Mouse (Mus musculus): ENCODE results near the gene Gabbr2. TPM values are rescaled to one million over a fixed set of nuclear protein-coding genes. Genes with fewer than 3 reads are reported as not detected.

The Gabbr2 gene
- polyA plus RNA-seq, 1 experiment from 2014 or later: 0.04 TPM

DNA sequence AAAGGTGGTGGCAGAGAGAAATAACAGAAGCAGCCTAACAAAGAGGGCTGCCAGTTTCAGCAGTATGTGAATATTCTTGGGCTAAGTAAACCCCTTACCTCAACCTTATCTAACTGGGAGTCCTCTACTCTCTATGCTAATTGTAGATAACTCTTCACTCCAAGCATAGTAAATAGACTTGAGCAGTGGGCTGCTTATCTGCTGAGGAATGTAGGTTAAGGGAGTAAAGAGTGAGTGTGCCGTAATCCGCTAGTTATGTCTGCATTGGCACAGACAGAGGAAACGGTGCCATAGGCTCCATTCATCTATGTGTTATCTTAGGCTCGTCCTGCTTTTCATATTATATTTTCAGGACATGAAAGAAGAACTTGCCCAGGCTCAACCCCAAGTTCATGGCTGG lies 129.0 kb downstream of the Gabbr2 start:
- H3K4me1 ChIP-seq (replicated peaks): peaks cover 19% of the 10 kb centered on the region
- no peaks in the 10 kb centered on the region; the same call in 1 of the 2 replicates for H3K27me3 ChIP-seq
- no peak for ATAC-seq (replicated peaks; ENCODE audit: insufficient number of reproducible peaks, insufficient read depth, low FRiP score, low read depth)
- no peak overlapping the region for H3K27ac ChIP-seq
- H3K4me2 ChIP-seq: no peak overlapping the region
- H3K9ac ChIP-seq: no peak overlapping the region
- H3K4me3 ChIP-seq: no peak overlapping the region
- H3K9me3 ChIP-seq (replicated peaks): no peaks in the 10 kb centered on the region
- 56% methylated on average over 4 of the region's 4 CpGs for WGBS
- no peaks in the 10 kb centered on the region for H3K36me3 ChIP-seq

DNA sequence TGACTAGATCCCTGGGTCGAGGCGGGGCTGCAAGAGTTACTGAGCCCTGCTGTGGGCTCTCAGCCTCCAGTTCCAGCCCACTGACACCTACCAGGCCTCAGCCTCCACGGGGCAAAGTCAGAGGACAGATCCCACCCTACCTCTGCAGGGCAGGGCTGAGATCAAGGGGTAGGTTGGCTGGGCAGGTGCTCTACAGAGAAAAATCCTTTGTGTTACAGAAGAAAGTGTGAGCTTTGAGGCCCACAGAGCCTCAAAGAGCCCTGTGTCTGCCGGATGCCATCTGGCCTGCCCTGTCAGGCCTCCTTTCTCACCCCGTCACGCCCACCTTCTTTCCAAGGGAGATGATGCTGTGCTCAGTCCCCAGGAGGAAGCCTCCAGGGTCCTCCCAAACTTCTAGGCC lies 131.1 kb downstream of the Gabbr2 start:
- Histone ChIP-seq H3K27ac (no peak overlapping the region), H3K36me3 (no peaks in the 10 kb centered on the region), H3K4me1 (replicated peaks) (peaks cover 19% of the 10 kb centered on the region), H3K9me3 (replicated peaks) (no peaks in the 10 kb centered on the region), H3K4me3 (no peak overlapping the region), H3K4me2 (no peak overlapping the region), H3K9ac (no peak overlapping the region), H3K27me3 (no peaks in the 10 kb centered on the region)
- no peak for ATAC-seq (replicated peaks; ENCODE audit: insufficient number of reproducible peaks, insufficient read depth, low FRiP score, low read depth)
- WGBS: 78% methylated on average over 6 of the region's 6 CpGs

DNA sequence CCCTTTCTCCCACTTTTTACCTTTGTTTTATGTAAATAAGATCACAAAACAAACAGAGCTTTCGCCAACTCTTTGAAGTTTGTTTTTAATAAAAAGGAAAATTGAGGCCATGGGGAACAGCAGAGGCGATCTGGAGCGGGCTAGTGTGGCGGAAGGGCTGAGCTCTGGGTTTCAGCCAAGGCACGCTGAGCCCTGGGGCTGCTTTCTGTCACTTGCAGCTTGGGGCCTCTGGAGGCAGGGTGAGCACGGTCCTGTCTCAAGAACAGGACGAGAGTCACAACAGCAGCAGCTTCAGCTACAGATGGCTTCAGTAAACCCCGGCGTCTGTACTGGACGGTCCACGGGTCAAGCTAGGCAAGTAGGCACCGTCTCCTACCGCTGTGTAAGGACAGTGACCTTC lies 132.8 kb downstream of the Gabbr2 start:
- ATAC-seq (replicated peaks; ENCODE audit: insufficient number of reproducible peaks, insufficient read depth, low FRiP score, low read depth): peak; percentile 81
- H3K9ac ChIP-seq: no peak overlapping the region
- peak overlapping the region; percentile 17; the same call in 1 of the 2 replicates for H3K27ac ChIP-seq
- H3K4me2 ChIP-seq: peak overlapping the region; percentile 43
- WGBS: 12% methylated on average over 13 of the region's 13 CpGs
- peaks cover 18% of the 10 kb centered on the region for H3K4me1 ChIP-seq (replicated peaks)
- no peaks in the 10 kb centered on the region for H3K27me3 ChIP-seq
- no peaks in the 10 kb centered on the region for H3K9me3 ChIP-seq (replicated peaks)
- no peak overlapping the region for H3K4me3 ChIP-seq
- no peaks in the 10 kb centered on the region for H3K36me3 ChIP-seq

DNA sequence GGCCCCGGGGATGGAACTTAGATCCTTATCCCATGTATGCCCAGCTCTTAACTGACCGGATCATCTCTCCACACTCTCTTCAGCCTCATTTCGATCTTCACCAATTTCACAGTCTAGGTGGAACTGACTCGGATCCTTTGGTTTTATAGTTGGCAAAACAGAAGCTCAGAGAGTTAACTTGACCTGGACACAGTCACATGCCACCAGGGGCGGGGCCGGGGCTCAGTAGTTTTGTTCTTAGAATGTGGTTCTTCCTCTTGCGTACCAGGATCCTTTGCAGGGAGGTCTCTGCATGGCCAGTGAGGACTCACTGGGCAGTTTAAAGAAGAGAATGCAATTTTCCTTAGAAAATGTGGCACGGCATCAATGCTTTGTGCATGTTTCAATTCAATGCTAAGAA lies 135.5 kb downstream of the Gabbr2 start:
- Histone ChIP-seq H3K9ac (no peak overlapping the region), H3K4me1 (replicated peaks) (peaks cover 16% of the 10 kb centered on the region), H3K9me3 (replicated peaks) (no peaks in the 10 kb centered on the region), H3K27me3 (no peaks in the 10 kb centered on the region), H3K27ac (no peak overlapping the region), H3K4me2 (no peak overlapping the region), H3K36me3 (no peaks in the 10 kb centered on the region), H3K4me3 (no peak overlapping the region)
- no peak for ATAC-seq (replicated peaks; ENCODE audit: insufficient number of reproducible peaks, insufficient read depth, low FRiP score, low read depth)
- WGBS: 91% methylated on average over 8 of the region's 8 CpGs

DNA sequence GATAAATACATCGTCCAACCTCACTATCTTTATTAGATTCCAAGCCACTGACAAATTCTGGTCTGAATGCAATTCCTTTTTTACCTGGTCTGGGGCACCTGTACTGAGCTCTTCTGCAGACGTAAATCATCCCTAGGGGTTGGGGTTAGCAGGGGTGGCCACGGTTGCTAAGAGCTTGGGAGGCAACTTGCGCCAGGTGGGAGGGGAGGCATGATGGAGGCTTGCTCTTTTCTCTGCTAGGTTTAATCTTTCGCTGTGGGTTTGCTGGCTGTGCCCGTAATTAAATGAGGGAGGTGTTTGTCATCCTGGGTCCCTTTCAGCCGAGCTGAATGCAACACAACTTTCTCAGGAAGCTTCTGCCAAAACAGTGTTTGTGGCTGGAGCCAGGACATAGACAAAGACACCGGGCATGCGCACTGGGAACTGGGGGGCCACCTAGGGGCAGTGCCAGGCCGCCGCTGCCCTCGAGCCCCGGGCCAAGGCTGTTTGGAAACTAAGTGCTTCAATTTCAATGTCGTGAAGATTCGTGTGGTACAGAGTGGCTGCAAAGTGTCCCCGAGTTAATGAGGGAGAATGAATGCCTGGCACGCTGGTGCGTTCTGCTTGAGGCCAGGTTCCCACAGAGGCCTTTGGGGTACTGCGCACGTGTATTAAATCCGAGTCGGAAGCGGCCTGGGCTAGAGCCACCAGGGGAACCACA lies 136.8 kb downstream of the Gabbr2 start:
- ATAC-seq (replicated peaks; ENCODE audit: insufficient number of reproducible peaks, insufficient read depth, low FRiP score, low read depth): no peak

DNA sequence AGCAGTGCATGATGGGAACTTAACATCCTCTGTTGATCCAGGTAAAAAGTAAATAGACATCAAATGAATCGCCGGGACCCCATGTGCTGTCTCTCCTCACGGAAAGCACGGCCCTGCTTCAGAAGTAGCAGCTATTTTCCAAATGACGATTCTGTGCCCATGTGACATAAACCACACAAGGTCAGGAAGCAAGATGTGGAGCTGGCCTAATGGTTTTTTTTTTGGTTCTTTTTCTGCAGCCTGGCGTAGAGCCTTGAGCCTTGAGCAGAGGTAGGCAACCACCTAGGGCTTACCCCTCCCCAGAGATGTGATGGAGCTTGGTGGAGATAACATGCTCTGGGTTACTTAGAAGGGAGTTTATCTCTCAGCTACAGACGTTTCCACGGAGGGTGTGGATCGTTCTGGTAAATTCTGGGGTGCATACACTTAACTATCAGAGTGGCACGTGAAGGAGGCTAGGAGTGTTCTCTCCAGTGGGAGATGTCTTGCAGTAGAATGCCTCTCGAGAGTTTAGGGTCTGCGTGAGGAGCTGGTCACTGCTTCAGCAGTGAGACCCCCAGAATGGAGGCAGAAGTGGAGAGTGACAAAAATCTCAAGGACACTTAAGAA lies 137.7 kb downstream of the Gabbr2 start:
- Histone ChIP-seq H3K27me3 (no peaks in the 10 kb centered on the region), H3K4me1 (replicated peaks) (peaks cover 9% of the 10 kb centered on the region), H3K9me3 (replicated peaks) (no peaks in the 10 kb centered on the region; the same call in 1 of the 2 replicates), H3K36me3 (no peaks in the 10 kb centered on the region), H3K9ac (no peak overlapping the region), H3K27ac (no peak overlapping the region), H3K4me2 (no peak overlapping the region), H3K4me3 (no peak overlapping the region)
- WGBS: 67% methylated on average over 12 of the region's 12 CpGs
- no peak for ATAC-seq (replicated peaks; ENCODE audit: insufficient number of reproducible peaks, insufficient read depth, low FRiP score, low read depth)

More for the DNA sequence above, 136.8 kb downstream of the Gabbr2 start:
- Histone ChIP-seq H3K9me3 (replicated peaks) (no peaks in the 10 kb centered on the region; the same call in 1 of the 2 replicates), H3K9ac (no peak overlapping the region), H3K27me3 (no peaks in the 10 kb centered on the region), H3K4me3 (no peak overlapping the region), H3K4me1 (replicated peaks) (peaks cover 16% of the 10 kb centered on the region), H3K27ac (no peak overlapping the region), H3K4me2 (no peak overlapping the region), H3K36me3 (no peaks in the 10 kb centered on the region)
- WGBS: 71% methylated on average over 23 of the region's 23 CpGs

DNA sequence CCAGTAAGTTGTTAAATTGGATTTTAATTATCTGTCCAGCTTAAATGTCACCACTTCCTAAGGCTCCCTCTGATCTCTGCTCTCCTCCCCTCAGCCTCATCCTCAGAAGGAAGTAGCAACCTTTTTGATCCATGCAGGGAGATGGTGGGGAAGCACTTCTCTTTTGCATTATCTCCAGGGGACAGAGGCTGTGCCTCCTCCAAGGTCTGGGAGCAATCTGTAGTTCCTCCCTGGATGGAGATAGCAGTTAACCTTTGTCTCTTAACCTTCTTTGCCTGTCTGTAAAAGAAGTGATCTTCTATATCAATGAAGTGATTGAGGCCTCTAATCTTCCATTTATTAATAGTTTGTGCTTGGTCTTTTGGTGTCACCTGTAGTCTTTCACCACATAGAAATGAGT lies 143.9 kb downstream of the Gabbr2 start:
- no peak overlapping the region for H3K4me3 ChIP-seq
- no peak overlapping the region for H3K9ac ChIP-seq
- no peak for ATAC-seq (replicated peaks; ENCODE audit: insufficient number of reproducible peaks, insufficient read depth, low FRiP score, low read depth)
- no peaks in the 10 kb centered on the region; the same call in 1 of the 2 replicates for H3K9me3 ChIP-seq (replicated peaks)
- no peak overlapping the region for H3K27ac ChIP-seq
- H3K4me2 ChIP-seq: no peak overlapping the region
- no peaks in the 10 kb centered on the region for H3K4me1 ChIP-seq (replicated peaks)
- H3K36me3 ChIP-seq: no peaks in the 10 kb centered on the region
- H3K27me3 ChIP-seq: no peaks in the 10 kb centered on the region

DNA sequence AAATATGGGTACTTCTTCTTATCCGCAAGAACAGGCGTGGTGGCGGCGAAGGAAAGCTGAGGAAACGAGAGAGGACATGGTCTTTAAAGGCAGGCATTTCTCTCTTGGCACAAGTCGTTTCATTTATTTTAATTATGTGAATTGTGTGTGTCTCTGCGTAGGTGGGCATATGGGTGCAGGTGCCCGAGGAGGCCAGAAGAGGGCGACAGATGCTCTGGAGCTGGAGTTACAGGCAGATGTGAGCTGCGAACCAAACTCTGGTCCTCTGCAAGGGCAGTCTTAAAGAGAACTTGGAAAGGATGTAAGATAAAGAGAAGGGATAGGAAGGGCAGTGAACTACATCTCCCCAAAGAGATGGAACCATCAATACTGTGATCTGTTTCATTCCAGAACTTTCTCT lies 145.3 kb downstream of the Gabbr2 start:
- no peak for ATAC-seq (replicated peaks; ENCODE audit: insufficient number of reproducible peaks, insufficient read depth, low FRiP score, low read depth)
- H3K9me3 ChIP-seq (replicated peaks): no peaks in the 10 kb centered on the region; the same call in 1 of the 2 replicates
- no peaks in the 10 kb centered on the region for H3K36me3 ChIP-seq
- no peaks in the 10 kb centered on the region for H3K4me1 ChIP-seq (replicated peaks)
- no peak overlapping the region for H3K4me2 ChIP-seq
- no peaks in the 10 kb centered on the region for H3K27me3 ChIP-seq
- 92% methylated on average over 10 of the region's 10 CpGs for WGBS
- no peak overlapping the region for H3K27ac ChIP-seq
- H3K9ac ChIP-seq: no peak overlapping the region
- no peak overlapping the region for H3K4me3 ChIP-seq

DNA sequence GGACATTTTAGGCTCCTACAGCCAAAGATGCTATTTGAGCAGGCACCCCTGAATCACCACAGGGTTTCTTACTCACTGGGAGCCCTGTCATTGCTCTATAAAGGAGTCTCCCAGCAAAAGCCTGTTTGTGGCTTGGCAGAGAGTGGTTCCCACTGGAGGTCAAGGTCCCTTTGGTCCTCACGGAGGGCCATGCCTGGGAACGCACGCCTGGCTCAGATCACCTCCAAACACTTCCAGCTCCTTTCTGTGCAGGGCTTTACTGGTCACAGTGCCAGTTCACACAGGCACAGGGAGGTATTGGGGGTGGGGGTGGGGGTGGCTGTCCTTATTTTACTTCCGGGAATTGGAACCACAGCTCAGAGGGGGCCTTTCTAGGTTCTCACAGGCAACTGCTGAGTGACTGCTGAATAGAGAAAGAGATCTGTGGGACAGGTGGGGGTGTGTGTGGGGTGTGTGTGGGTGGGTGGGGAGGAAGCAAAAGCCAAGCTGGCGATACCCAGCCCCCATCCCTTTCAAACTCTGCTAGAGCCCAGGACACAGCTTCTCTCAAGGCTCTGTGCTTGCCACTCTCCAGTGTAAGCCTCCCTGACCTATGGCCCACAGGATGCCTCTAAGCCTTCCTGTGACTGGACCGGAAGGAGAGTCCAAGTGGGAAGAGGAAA lies 146.6 kb downstream of the Gabbr2 start:
- 62% methylated on average over 6 of the region's 6 CpGs for WGBS
- ATAC-seq (replicated peaks; ENCODE audit: insufficient number of reproducible peaks, insufficient read depth, low FRiP score, low read depth): no peak
- H3K9me3 ChIP-seq (replicated peaks): no peaks in the 10 kb centered on the region

DNA sequence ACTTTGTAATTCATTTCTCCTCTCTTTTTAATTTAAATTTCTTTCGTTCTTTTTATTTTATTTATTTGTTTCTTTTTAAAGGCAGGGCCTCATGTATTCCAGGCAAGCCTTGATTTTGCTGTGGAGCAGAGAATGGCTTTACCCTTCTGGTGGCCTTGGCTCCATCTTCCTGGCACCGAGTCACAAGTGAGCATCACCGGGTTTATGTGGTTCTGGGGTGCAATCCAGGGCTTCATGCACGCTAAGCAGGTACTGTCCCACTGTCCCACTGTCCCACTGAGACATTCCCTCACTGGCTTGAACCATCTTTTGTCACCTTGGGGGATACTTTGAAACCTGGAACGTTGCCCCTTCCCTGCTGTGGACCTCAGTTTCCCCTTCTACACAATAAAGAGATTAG lies 147.1 kb downstream of the Gabbr2 start:
- Histone ChIP-seq H3K27me3 (no peaks in the 10 kb centered on the region), H3K9ac (no peak overlapping the region), H3K27ac (no peak overlapping the region), H3K4me2 (no peak overlapping the region), H3K9me3 (replicated peaks) (no peaks in the 10 kb centered on the region), H3K4me3 (no peak overlapping the region), H3K36me3 (no peaks in the 10 kb centered on the region), H3K4me1 (replicated peaks) (no peaks in the 10 kb centered on the region)
- ATAC-seq (replicated peaks; ENCODE audit: insufficient number of reproducible peaks, insufficient read depth, low FRiP score, low read depth): no peak
- WGBS: 86% methylated on average over 5 of the region's 5 CpGs

More for the DNA sequence above, 146.6 kb downstream of the Gabbr2 start:
- Histone ChIP-seq H3K36me3 (no peaks in the 10 kb centered on the region), H3K9ac (no peak overlapping the region), H3K27ac (no peak overlapping the region), H3K4me1 (replicated peaks) (no peaks in the 10 kb centered on the region), H3K27me3 (no peaks in the 10 kb centered on the region), H3K4me3 (no peak overlapping the region), H3K4me2 (no peak overlapping the region)

DNA sequence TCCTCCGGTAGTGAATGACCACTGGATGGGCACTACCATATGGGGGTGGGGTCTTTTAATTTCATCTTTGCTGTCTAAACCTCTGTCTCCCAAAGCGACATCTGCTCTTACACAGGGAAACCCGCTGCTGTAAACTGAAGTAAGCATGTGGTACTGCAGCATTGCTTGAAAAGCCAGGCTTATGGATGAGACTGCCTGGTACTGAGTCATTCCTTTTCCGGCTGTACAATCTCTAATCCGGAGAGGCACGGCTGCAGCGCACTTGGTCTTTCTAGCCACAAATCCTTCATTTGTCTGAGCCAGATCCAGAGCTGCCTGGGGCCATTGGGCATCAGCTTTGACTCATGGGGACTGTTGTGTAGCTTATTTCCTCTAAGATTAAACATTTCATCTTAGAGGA lies 149.1 kb downstream of the Gabbr2 start:
- WGBS: 88% methylated on average over 7 of the region's 7 CpGs
- H3K36me3 ChIP-seq: no peaks in the 10 kb centered on the region
- no peak for ATAC-seq (replicated peaks; ENCODE audit: insufficient number of reproducible peaks, insufficient read depth, low FRiP score, low read depth)
- no peaks in the 10 kb centered on the region for H3K4me1 ChIP-seq (replicated peaks)
- no peaks in the 10 kb centered on the region for H3K27me3 ChIP-seq
- no peak overlapping the region for H3K4me3 ChIP-seq
- no peaks in the 10 kb centered on the region for H3K9me3 ChIP-seq (replicated peaks)
- no peak overlapping the region for H3K27ac ChIP-seq
- no peak overlapping the region for H3K9ac ChIP-seq
- no peak overlapping the region for H3K4me2 ChIP-seq

Data from heart, embryonic 15.5 days (tissue).